Mouse (Mus musculus): ENCODE results near the gene Cxxc4. TPM values are rescaled to one million over a fixed set of nuclear protein-coding genes. Genes with fewer than 3 reads are reported as not detected.

The Cxxc4 gene
- total and polyA plus RNA-seq, 2 experiments from 2014 or later, result 23.2 to 28.9 TPM

DNA sequence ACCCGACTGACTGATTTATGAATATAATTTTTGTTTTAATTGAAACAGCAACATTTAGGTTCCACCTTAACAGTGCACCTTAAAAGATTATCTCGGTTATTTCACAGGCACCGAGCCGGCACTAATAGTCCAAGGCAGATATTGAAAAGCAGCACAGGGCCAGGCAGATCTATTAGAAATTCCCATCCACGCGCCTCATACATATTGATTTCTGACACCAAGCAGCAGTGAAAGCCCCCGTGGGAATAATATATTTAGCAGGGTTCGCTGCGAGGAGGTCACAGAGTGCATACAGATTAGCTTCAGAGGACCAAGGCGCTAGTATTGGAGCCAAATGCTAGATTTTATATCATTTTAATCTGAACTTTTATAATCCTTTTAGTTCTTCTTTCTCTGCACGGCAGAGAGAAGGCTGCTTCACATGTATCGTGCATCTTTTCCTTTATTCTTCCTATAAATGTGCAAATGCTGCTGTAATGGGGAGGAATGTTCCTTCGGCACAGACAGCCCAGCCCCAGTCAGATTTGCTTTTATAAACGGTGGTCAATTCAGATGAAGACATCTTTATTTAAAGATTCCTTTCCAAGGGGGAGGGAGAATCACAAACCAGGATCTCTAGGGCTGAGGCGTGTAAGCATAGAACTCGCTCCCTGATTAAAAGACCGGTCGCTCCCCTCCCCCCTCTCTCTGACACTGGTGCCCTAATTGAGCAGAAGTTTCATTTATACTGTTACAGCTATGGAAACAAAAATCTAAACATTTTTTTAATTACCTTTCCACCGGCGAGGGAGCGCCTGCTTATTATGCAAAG, 66.6 kb downstream of the Cxxc4 start:
- H3K4me3 ChIP-seq (ENCODE audit: low read length), result peak overlapping the region; percentile 39
- ATAC-seq (peak; percentile 88), DNase-seq (ENCODE audit: low spot score) (peak; percentile 73)
- H3K9me3 ChIP-seq (ENCODE audit: low read length), result no peaks in the 10 kb centered on the region
- H3K36me3 ChIP-seq (ENCODE audit: insufficient read depth, low read length), result no peaks in the 10 kb centered on the region
- 7% methylated on average over 21 of the region's 21 CpGs for WGBS
- H3K4me1 ChIP-seq (ENCODE audit: insufficient read depth, low read length), result no peaks in the 10 kb centered on the region; the same call in 1 of the 2 replicates
- no peak for TF ChIP-seq CTCF (IDR thresholded peaks at IDR 0.05; ENCODE audit: low read depth)
- H3K9ac ChIP-seq (replicated peaks; ENCODE audit: low read length), result peak overlapping the region; percentile 53
- peak overlapping the region; percentile 74 for H3K27ac ChIP-seq
- H3K27me3 ChIP-seq (ENCODE audit: insufficient read depth, low read length), result no peaks in the 10 kb centered on the region
- H3K4me2 ChIP-seq (ENCODE audit: low read depth, low read length), result peak overlapping the region; percentile 59

DNA sequence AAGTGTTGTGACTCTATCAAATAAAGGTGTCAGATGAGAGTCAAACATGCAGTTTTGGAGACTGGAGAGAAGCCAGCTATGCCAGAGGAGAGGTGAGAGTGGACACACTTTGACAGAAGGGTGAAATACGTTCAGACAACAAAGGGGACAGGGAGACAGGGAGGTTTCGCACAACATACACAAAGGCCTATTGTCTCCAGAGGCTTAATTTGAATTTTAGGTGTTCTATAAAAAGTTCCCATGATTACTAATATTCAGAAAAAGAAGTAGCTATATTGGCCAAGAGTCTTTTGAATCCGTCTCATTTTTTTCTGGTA, 67.2 kb downstream of the Cxxc4 start:
- no peaks in the 10 kb centered on the region for H3K27me3 ChIP-seq (ENCODE audit: insufficient read depth, low read length)
- DNase-seq (ENCODE audit: low spot score) (no peak), ATAC-seq (no peak)
- WGBS, result 20% methylated on average over 3 of the region's 3 CpGs
- peak overlapping the region; percentile 74; the same call in 1 of the 2 replicates for H3K27ac ChIP-seq
- H3K9ac ChIP-seq (replicated peaks; ENCODE audit: low read length), result peak overlapping the region; percentile 53
- no peaks in the 10 kb centered on the region for H3K9me3 ChIP-seq (ENCODE audit: low read length)
- H3K4me1 ChIP-seq (ENCODE audit: insufficient read depth, low read length), result no peaks in the 10 kb centered on the region; the same call in 1 of the 2 replicates
- H3K4me3 ChIP-seq (ENCODE audit: low read length), result peak overlapping the region; percentile 39
- no peaks in the 10 kb centered on the region for H3K36me3 ChIP-seq (ENCODE audit: insufficient read depth, low read length)
- peak overlapping the region; percentile 59 for H3K4me2 ChIP-seq (ENCODE audit: low read depth, low read length)
- TF ChIP-seq CTCF (IDR thresholded peaks at IDR 0.05; ENCODE audit: low read depth), result no peak

DNA sequence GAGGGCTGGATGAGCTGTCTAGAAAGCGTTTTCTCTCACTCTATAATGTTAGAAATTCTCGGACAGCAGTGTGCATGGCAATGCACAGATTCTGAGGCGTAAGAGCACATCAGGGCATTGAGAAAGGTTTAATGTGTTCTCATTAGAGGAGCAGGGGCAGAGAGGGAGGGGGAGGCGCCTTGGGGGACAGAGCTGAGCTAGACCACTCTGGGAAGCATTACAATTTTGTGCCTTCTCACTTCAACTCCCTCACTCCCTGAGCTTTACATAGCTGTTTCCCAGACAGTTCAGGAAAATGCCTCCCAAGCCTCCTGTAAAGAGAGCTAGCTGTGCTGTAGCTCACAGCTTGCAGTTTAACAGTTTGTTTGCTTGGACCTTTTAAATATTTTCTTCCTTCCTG, 70.2 kb downstream of the Cxxc4 start:
- TF ChIP-seq CTCF (IDR thresholded peaks at IDR 0.05; ENCODE audit: low read depth), result no peak
- no peak overlapping the region for H3K4me3 ChIP-seq (ENCODE audit: low read length)
- no peaks in the 10 kb centered on the region for H3K9me3 ChIP-seq (ENCODE audit: low read length)
- H3K27ac ChIP-seq, result no peak overlapping the region
- WGBS, result 12% methylated on average over 4 of the region's 4 CpGs
- H3K9ac ChIP-seq (replicated peaks; ENCODE audit: low read length), result no peak overlapping the region
- no peaks in the 10 kb centered on the region for H3K27me3 ChIP-seq (ENCODE audit: insufficient read depth, low read length)
- H3K36me3 ChIP-seq (ENCODE audit: insufficient read depth, low read length), result no peaks in the 10 kb centered on the region
- H3K4me2 ChIP-seq (ENCODE audit: low read depth, low read length), result no peak overlapping the region
- DNase-seq (ENCODE audit: low spot score), result peak; percentile 25
- ATAC-seq, result no peak
- no peaks in the 10 kb centered on the region; the same call in 1 of the 2 replicates for H3K4me1 ChIP-seq (ENCODE audit: insufficient read depth, low read length)

DNA sequence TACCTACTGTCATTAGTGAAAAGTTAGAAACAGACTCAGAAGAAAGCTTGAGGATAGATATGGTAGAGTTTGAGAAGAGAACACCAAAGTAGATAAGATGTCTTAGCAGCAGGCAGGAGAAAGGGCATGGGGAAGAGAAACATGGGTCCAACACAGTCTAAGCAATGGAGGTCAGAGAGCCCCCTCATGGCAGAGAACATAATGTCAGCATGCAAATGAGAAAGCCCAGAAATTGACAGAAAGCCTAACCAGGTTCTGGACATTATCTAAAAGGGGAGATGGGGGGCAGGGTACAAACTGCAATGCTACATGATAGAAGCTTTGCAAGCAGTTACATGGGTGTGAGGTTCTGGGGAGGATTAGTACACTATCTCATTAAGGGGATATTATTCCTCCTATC, 71.5 kb downstream of the Cxxc4 start:
- H3K4me1 ChIP-seq (ENCODE audit: insufficient read depth, low read length), result no peaks in the 10 kb centered on the region; the same call in 1 of the 2 replicates
- ATAC-seq (no peak), DNase-seq (ENCODE audit: low spot score) (no peak)
- no peaks in the 10 kb centered on the region for H3K27me3 ChIP-seq (ENCODE audit: insufficient read depth, low read length)
- H3K27ac ChIP-seq, result no peak overlapping the region
- no peaks in the 10 kb centered on the region for H3K36me3 ChIP-seq (ENCODE audit: insufficient read depth, low read length)
- peak; percentile 20 for TF ChIP-seq CTCF (IDR thresholded peaks at IDR 0.05; ENCODE audit: low read depth)
- no peaks in the 10 kb centered on the region for H3K9me3 ChIP-seq (ENCODE audit: low read length)
- H3K4me3 ChIP-seq (ENCODE audit: low read length), result no peak overlapping the region
- H3K4me2 ChIP-seq (ENCODE audit: low read depth, low read length), result no peak overlapping the region
- H3K9ac ChIP-seq (replicated peaks; ENCODE audit: low read length), result no peak overlapping the region

MicroRNAs within 50 kb of the gene (microRNA counts, 519-probe panel; counts per million panel counts)
- not detected for microRNA mmu-miR-1895

Small RNA genes within 50 kb of the gene (microRNA-seq; reads per million reads assigned to microRNA genes)
- 0 reads per million in 2 experiments for gene Mir1895

Measured in hindbrain, postnatal 0 days (tissue).